Comparison of ENCODE assay signal across 8 mouse cellular contexts in the genomic region with DNA sequence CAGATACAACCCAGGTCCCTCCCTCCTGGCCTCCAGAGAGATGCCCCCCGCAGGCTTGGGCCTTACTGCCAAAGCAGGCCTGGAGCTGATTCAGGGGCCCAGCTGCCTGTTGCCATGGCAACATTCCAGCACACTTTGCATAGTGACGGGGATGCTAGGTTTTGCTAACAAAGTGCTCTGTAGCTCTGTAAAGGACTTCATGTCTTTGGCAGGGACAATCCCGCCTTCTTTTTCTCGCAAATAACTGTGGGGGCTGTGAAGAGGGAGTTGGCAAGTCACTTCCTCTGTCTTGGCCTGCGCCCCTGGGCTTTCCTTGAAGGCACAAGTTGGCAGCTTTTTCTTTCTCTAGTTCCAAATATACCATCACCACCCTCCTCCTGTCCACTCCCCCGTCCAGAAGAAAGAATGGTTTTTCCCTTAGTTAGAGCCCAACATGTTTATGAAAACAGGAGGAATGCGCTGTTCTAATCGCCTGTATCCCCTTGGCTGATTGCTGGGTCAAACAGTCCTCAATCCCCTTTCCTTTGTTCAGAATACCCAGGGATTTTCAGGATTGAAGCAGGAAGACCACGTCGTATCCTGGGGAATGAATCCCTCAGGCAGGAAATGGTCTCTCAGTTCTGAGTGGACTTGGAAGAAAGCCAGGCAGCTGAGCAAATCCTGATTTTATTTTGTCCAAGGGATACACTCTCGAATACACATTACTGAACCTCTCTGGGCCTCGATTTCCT.
A peak's percentile ranks its signal among the peaks of the same experiment; 100 is the strongest.
DNase-seq lines count a peak whose midpoint lies in the region; ATAC-seq lines count a peak whose summit lies in the region.

No protein-coding gene starts in this region.

- H3K4me3 ChIP-seq in embryonic facial prominence, embryonic 10.5 days: no peak overlapping the region
- no peak overlapping the region for H3K4me3 ChIP-seq in kidney, embryonic 16.5 days (ENCODE audit: low read length)
- no peak overlapping the region for H3K4me3 ChIP-seq in limb, embryonic 15.5 days

- 37% methylated on average over 12 of the region's 12 CpGs for WGBS in embryonic facial prominence, embryonic 10.5 days
- 42% methylated on average over 12 of the region's 12 CpGs for WGBS in kidney, embryonic 16.5 days
- 34% methylated on average over 12 of the region's 12 CpGs for WGBS in limb, embryonic 15.5 days

- no peaks in the 10 kb centered on the region for H3K9me3 ChIP-seq in embryonic facial prominence, embryonic 10.5 days
- no peaks in the 10 kb centered on the region for H3K9me3 ChIP-seq in kidney, embryonic 16.5 days (ENCODE audit: low read length)
- no peaks in the 10 kb centered on the region for H3K9me3 ChIP-seq in limb, embryonic 15.5 days

- no peak overlapping the region for H3K9ac ChIP-seq in kidney, embryonic 16.5 days (replicated peaks; ENCODE audit: low read length)
- no peak overlapping the region for H3K9ac ChIP-seq in limb, embryonic 15.5 days

- no peak overlapping the region for H3K4me2 ChIP-seq in kidney, embryonic 16.5 days (replicated peaks; ENCODE audit: low read depth, low read length)
- H3K4me2 ChIP-seq in limb, embryonic 15.5 days: no peak overlapping the region

- H3K27ac ChIP-seq in embryonic facial prominence, embryonic 10.5 days (replicated peaks): peak overlapping the region; percentile 54
- H3K27ac ChIP-seq in kidney, embryonic 16.5 days (ENCODE audit: low read length): peak overlapping the region; percentile 56
- H3K27ac ChIP-seq in limb, embryonic 15.5 days: peak overlapping the region; percentile 57; the same call in 1 of the 2 replicates

- DNase-seq in adrenal gland, postnatal 10 days: peak; percentile 37
- no peak for DNase-seq in adrenal gland, postnatal 4 days (ENCODE audit: low spot score in 2 of 2)
- DNase-seq in embryonic facial prominence, embryonic 10.5 days (ENCODE audit: low spot score): peak; percentile 63
- peak; percentile 33 for DNase-seq in heart, adult 8-10 months (ENCODE audit: low spot score)
- DNase-seq in right cerebral cortex, adult 18-20 months: peak; percentile 81
- no peak for DNase-seq in adrenal gland, adult 8-10 months

- H3K4me1 ChIP-seq in embryonic facial prominence, embryonic 10.5 days: peaks cover 12% of the 10 kb centered on the region
- H3K4me1 ChIP-seq in kidney, embryonic 16.5 days (ENCODE audit: insufficient read depth, low read length): 0 out of 2 replicates have a peak, but pooled peaks cover 2% of the 10 kb centered on the region
- 0 out of 2 replicates have a peak, but pooled peaks cover 2% of the 10 kb centered on the region for H3K4me1 ChIP-seq in limb, embryonic 15.5 days

- ATAC-seq in kidney, embryonic 16.5 days (ENCODE audit: low FRiP score, low TSS enrichment): peak; percentile 12; the same call in 1 of the 2 replicates
- peak; percentile 71; the same call in 1 of the 2 replicates for ATAC-seq in limb, embryonic 15.5 days (ENCODE audit: insufficient number of reproducible peaks, low FRiP score, low TSS enrichment, low read depth)

- peaks cover 98% of the 10 kb centered on the region for H3K27me3 ChIP-seq in embryonic facial prominence, embryonic 10.5 days (replicated peaks; ENCODE audit: low read depth, poor library complexity, severe bottlenecking)
- H3K27me3 ChIP-seq in kidney, embryonic 16.5 days (ENCODE audit: insufficient read depth, low read length): peaks cover 25% of the 10 kb centered on the region; the same call in 1 of the 2 replicates
- 0 out of 2 replicates have a peak, but pooled peaks cover 8% of the 10 kb centered on the region for H3K27me3 ChIP-seq in limb, embryonic 15.5 days

- H3K36me3 ChIP-seq in embryonic facial prominence, embryonic 10.5 days (replicated peaks): no peaks in the 10 kb centered on the region
- H3K36me3 ChIP-seq in kidney, embryonic 16.5 days (ENCODE audit: insufficient read depth, low read length): no peaks in the 10 kb centered on the region
- H3K36me3 ChIP-seq in limb, embryonic 15.5 days: no peaks in the 10 kb centered on the region

Comparison
In these comparisons a context has a peak if more than half of its experiments do, and no peak if none do; other contexts are left out.
1. DNase-seq: peak in adrenal gland, postnatal 10 days (single experiment), embryonic facial prominence, embryonic 10.5 days (single experiment), heart, adult 8-10 months (single experiment) and right cerebral cortex, adult 18-20 months (single experiment); none in adrenal gland, postnatal 4 days (0 of 2) and adrenal gland, adult 8-10 months (single experiment).
2. Peak in every context shown above with its lines, with median percentiles within 50 percentile points of each other: H3K27ac ChIP-seq.